4 mouse cellular contexts compared by ENCODE assay signal in the genomic region with DNA sequence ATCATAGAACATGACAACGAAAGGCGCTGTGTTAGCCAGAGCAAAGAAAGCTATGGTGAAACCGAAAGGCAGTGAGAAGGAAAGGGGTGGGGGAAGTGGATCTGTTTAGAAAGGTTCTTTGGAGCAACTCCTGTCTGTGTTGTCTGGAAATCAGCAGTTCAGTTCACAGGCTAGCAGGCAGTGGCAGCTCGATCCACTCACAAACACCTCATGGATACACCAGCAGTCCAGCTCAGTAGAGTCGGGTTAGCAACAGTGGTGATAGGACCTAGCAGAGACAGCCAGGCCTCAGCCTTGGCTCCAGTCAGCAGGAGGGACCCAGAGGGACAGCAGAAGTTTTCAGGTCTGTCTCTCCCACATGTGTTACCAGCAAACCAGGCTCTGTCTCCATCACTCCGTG. TPM values are rescaled to one million over a fixed set of nuclear protein-coding genes. Genes with fewer than 3 reads are reported as not detected.
"Had no signal": no experiment of that assay in that cellular context is flagged by ENCODE, and none has a peak within 500 bp of the region (broad histone marks: within the 10 kb centered on the region; RNA-seq: fewer than 3 reads in every experiment).

No protein-coding gene starts in this region.

RNA-seq across cellular contexts. Expression of gene Wasf3, which starts 16.2 kb away (rescaled TPM):
- total RNA-seq: megakaryocyte, adult 5-6 weeks; megakaryocyte-erythroid progenitor cell, adult 5-6 weeks had no signal
- polyA plus RNA-seq: liver, postnatal 0 days; myocyte had no signal
